Mouse (Mus musculus): Measurements from ENCODE around the gene Prr18. TPM values are rescaled to one million over a fixed set of nuclear protein-coding genes. Genes with fewer than 3 reads are reported as not detected.

The Prr18 gene
- polyA plus RNA-seq, 1 experiment from 2014 or later: 0.07 TPM

- no peaks in the 10 kb centered on the region for H3K27me3 ChIP-seq (ENCODE audit: control insufficient read depth, insufficient read depth, low read depth, low read length)
- H3K4me3 ChIP-seq (ENCODE audit: low read depth, low read length): no peak overlapping the region
- WGBS (ENCODE audit: insufficient replicate concordance): 50% methylated on average over 5 of the region's 5 CpGs
- H3K4me2 ChIP-seq (ENCODE audit: low read depth, low read length): no peak overlapping the region
- no peaks in the 10 kb centered on the region for H3K9me3 ChIP-seq (replicated peaks; ENCODE audit: control insufficient read depth, low read length)
- H3K27ac ChIP-seq (ENCODE audit: low read length): no peak overlapping the region
- no peaks in the 10 kb centered on the region for H3K4me1 ChIP-seq (ENCODE audit: control insufficient read depth, low read depth, low read length)
- ATAC-seq (ENCODE audit: low read depth): no peak
- peaks cover 5% of the 10 kb centered on the region for H3K36me3 ChIP-seq (ENCODE audit: control insufficient read depth, insufficient read depth)
- H3K9ac ChIP-seq (ENCODE audit: low read depth, low read length): no peak overlapping the region
These were observed 6.7 kb upstream of the Prr18 start for GRCm38 (mm10) chr17:8330602-8331001.

GRCm38 (mm10) chr17:8339666-8340374 is 2.6 kb downstream of the Prr18 start:
- Histone ChIP-seq H3K9ac (ENCODE audit: low read depth, low read length) (no peak overlapping the region), H3K27ac (ENCODE audit: low read length) (no peak overlapping the region), H3K36me3 (ENCODE audit: control insufficient read depth, insufficient read depth) (no peaks in the 10 kb centered on the region), H3K4me2 (ENCODE audit: low read depth, low read length) (no peak overlapping the region), H3K27me3 (ENCODE audit: control insufficient read depth, insufficient read depth, low read depth, low read length) (peaks cover 44% of the 10 kb centered on the region), H3K4me1 (ENCODE audit: control insufficient read depth, low read depth, low read length) (no peaks in the 10 kb centered on the region), H3K9me3 (replicated peaks; ENCODE audit: control insufficient read depth, low read length) (no peaks in the 10 kb centered on the region), H3K4me3 (ENCODE audit: low read depth, low read length) (no peak overlapping the region)
- WGBS (ENCODE audit: insufficient replicate concordance): 28% methylated on average over 8 of the region's 8 CpGs
- ATAC-seq (ENCODE audit: low read depth): no peak

- Histone ChIP-seq H3K9me3 (replicated peaks; ENCODE audit: control insufficient read depth, low read length) (no peaks in the 10 kb centered on the region), H3K4me3 (ENCODE audit: low read depth, low read length) (peak overlapping the region; percentile 40), H3K4me1 (ENCODE audit: control insufficient read depth, low read depth, low read length) (no peaks in the 10 kb centered on the region), H3K36me3 (ENCODE audit: control insufficient read depth, insufficient read depth) (no peaks in the 10 kb centered on the region), H3K4me2 (ENCODE audit: low read depth, low read length) (peak overlapping the region; percentile 57), H3K27me3 (ENCODE audit: control insufficient read depth, insufficient read depth, low read depth, low read length) (peaks cover 44% of the 10 kb centered on the region), H3K9ac (ENCODE audit: low read depth, low read length) (no peak overlapping the region), H3K27ac (ENCODE audit: low read length) (no peak overlapping the region)
- under 1% methylated on average over 67 of the region's 92 CpGs for WGBS (ENCODE audit: insufficient replicate concordance)
- ATAC-seq (ENCODE audit: low read depth): no peak
These were observed 3.4 kb downstream of the Prr18 start for GRCm38 (mm10) chr17:8340407-8341359.

- ATAC-seq (ENCODE audit: low read depth): no peak
- H3K27me3 ChIP-seq (ENCODE audit: control insufficient read depth, insufficient read depth, low read depth, low read length): peaks cover 44% of the 10 kb centered on the region
- WGBS (ENCODE audit: insufficient replicate concordance): 16% methylated on average over 46 of the region's 46 CpGs
- H3K4me1 ChIP-seq (ENCODE audit: control insufficient read depth, low read depth, low read length): no peaks in the 10 kb centered on the region
- no peaks in the 10 kb centered on the region for H3K9me3 ChIP-seq (replicated peaks; ENCODE audit: control insufficient read depth, low read length)
- no peaks in the 10 kb centered on the region for H3K36me3 ChIP-seq (ENCODE audit: control insufficient read depth, insufficient read depth)
- H3K4me3 ChIP-seq (ENCODE audit: low read depth, low read length): peak overlapping the region; percentile 40
- H3K27ac ChIP-seq (ENCODE audit: low read length): no peak overlapping the region
- H3K9ac ChIP-seq (ENCODE audit: low read depth, low read length): no peak overlapping the region
- peak overlapping the region; percentile 57 for H3K4me2 ChIP-seq (ENCODE audit: low read depth, low read length)
These were observed 4.2 kb downstream of the Prr18 start for GRCm38 (mm10) chr17:8341360-8341963.

GRCm38 (mm10) chr17:8342706-8343105 is 5.4 kb downstream of the Prr18 start:
- no peak for ATAC-seq (ENCODE audit: low read depth)
- H3K4me2 ChIP-seq (ENCODE audit: low read depth, low read length): no peak overlapping the region
- H3K27me3 ChIP-seq (ENCODE audit: control insufficient read depth, insufficient read depth, low read depth, low read length): peaks cover 44% of the 10 kb centered on the region
- no peak overlapping the region for H3K9ac ChIP-seq (ENCODE audit: low read depth, low read length)
- no peaks in the 10 kb centered on the region for H3K36me3 ChIP-seq (ENCODE audit: control insufficient read depth, insufficient read depth)
- H3K4me3 ChIP-seq (ENCODE audit: low read depth, low read length): no peak overlapping the region
- whole genome bisulfite sequencing (ENCODE audit: insufficient replicate concordance): 14% methylated on average over 5 of the region's 5 CpGs
- H3K27ac ChIP-seq (ENCODE audit: low read length): no peak overlapping the region
- H3K4me1 ChIP-seq (ENCODE audit: control insufficient read depth, low read depth, low read length): no peaks in the 10 kb centered on the region
- H3K9me3 ChIP-seq (replicated peaks; ENCODE audit: control insufficient read depth, low read length): no peaks in the 10 kb centered on the region

GRCm38 (mm10) chr17:8343416-8343815 is 6.2 kb downstream of the Prr18 start:
- no peak for ATAC-seq (ENCODE audit: low read depth)
- no peaks in the 10 kb centered on the region for H3K4me1 ChIP-seq (ENCODE audit: control insufficient read depth, low read depth, low read length)
- H3K27ac ChIP-seq (ENCODE audit: low read length): no peak overlapping the region
- H3K9ac ChIP-seq (ENCODE audit: low read depth, low read length): no peak overlapping the region
- no peaks in the 10 kb centered on the region for H3K36me3 ChIP-seq (ENCODE audit: control insufficient read depth, insufficient read depth)
- H3K9me3 ChIP-seq (replicated peaks; ENCODE audit: control insufficient read depth, low read length): no peaks in the 10 kb centered on the region
- no peak overlapping the region for H3K4me2 ChIP-seq (ENCODE audit: low read depth, low read length)
- H3K27me3 ChIP-seq (ENCODE audit: control insufficient read depth, insufficient read depth, low read depth, low read length): peaks cover 43% of the 10 kb centered on the region
- 68% methylated on average over 6 of the region's 6 CpGs for WGBS (ENCODE audit: insufficient replicate concordance)
- no peak overlapping the region for H3K4me3 ChIP-seq (ENCODE audit: low read depth, low read length)

- Histone ChIP-seq H3K9ac (ENCODE audit: low read depth, low read length) (no peak overlapping the region), H3K4me1 (ENCODE audit: control insufficient read depth, low read depth, low read length) (no peaks in the 10 kb centered on the region), H3K9me3 (replicated peaks; ENCODE audit: control insufficient read depth, low read length) (no peaks in the 10 kb centered on the region), H3K27me3 (ENCODE audit: control insufficient read depth, insufficient read depth, low read depth, low read length) (no peaks in the 10 kb centered on the region), H3K27ac (ENCODE audit: low read length) (no peak overlapping the region), H3K36me3 (ENCODE audit: control insufficient read depth, insufficient read depth) (no peaks in the 10 kb centered on the region), H3K4me2 (ENCODE audit: low read depth, low read length) (no peak overlapping the region), H3K4me3 (ENCODE audit: low read depth, low read length) (no peak overlapping the region)
- no peak for ATAC-seq (ENCODE audit: low read depth)
- 63% methylated on average over 5 of the region's 5 CpGs for WGBS (ENCODE audit: insufficient replicate concordance)
These were observed 10.6 kb downstream of the Prr18 start for GRCm38 (mm10) chr17:8347765-8348285.

- H3K4me2 ChIP-seq (ENCODE audit: low read depth, low read length): no peak overlapping the region
- H3K27ac ChIP-seq (ENCODE audit: low read length): no peak overlapping the region
- no peaks in the 10 kb centered on the region for H3K36me3 ChIP-seq (ENCODE audit: control insufficient read depth, insufficient read depth)
- ATAC-seq (ENCODE audit: low read depth): no peak
- no peak overlapping the region for H3K4me3 ChIP-seq (ENCODE audit: low read depth, low read length)
- no peaks in the 10 kb centered on the region for H3K27me3 ChIP-seq (ENCODE audit: control insufficient read depth, insufficient read depth, low read depth, low read length)
- no peaks in the 10 kb centered on the region for H3K4me1 ChIP-seq (ENCODE audit: control insufficient read depth, low read depth, low read length)
- no peaks in the 10 kb centered on the region for H3K9me3 ChIP-seq (replicated peaks; ENCODE audit: control insufficient read depth, low read length)
- H3K9ac ChIP-seq (ENCODE audit: low read depth, low read length): no peak overlapping the region
- 57% methylated on average over 4 of the region's 4 CpGs for WGBS (ENCODE audit: insufficient replicate concordance)
These were observed 11.7 kb downstream of the Prr18 start for GRCm38 (mm10) chr17:8348941-8349340.

Data from liver, embryonic 16.5 days (tissue).